12 mouse cellular contexts compared by ENCODE assay signal in genomic region chr2:125670846-125671245, GRCm38 (mm10). TPM values are rescaled to one million over a fixed set of nuclear protein-coding genes. Genes with fewer than 3 reads are reported as not detected.
DNase-seq lines count a peak whose midpoint lies in the region; ATAC-seq and TF ChIP-seq lines count a peak whose summit lies in the region.
"Had no signal": no experiment of that assay in that cellular context is flagged by ENCODE, and none has a peak within 500 bp of the region (broad histone marks: within the 10 kb centered on the region; RNA-seq: fewer than 3 reads in every experiment).

No protein-coding gene starts in this region.

- no peak overlapping the region for H3K4me3 ChIP-seq in forebrain, embryonic 11.5 days (ENCODE audit: low read depth, low read length)
- no peak overlapping the region for H3K4me3 ChIP-seq in forebrain, embryonic 15.5 days
- no peak overlapping the region for H3K4me3 ChIP-seq in liver, postnatal 0 days (ENCODE audit: low read depth, low read length)
- H3K4me3 ChIP-seq: heart, embryonic 13.5 days; lung, embryonic 15.5 days had no signal

- H3K36me3 ChIP-seq in forebrain, embryonic 11.5 days (ENCODE audit: control insufficient read depth, insufficient read depth, low read length) = no peaks in the 10 kb centered on the region
- no peaks in the 10 kb centered on the region for H3K36me3 ChIP-seq in forebrain, embryonic 15.5 days
- no peaks in the 10 kb centered on the region for H3K36me3 ChIP-seq in liver, postnatal 0 days (replicated peaks; ENCODE audit: insufficient read depth, low read length)
- H3K36me3 ChIP-seq: heart, embryonic 13.5 days; lung, embryonic 15.5 days had no signal

- 76% methylated on average over 1 of the region's 1 CpGs for WGBS in forebrain, embryonic 11.5 days
- 47% methylated on average over 1 of the region's 1 CpGs for WGBS in forebrain, embryonic 15.5 days
- 23% methylated on average over 1 of the region's 1 CpGs for WGBS in liver, postnatal 0 days (ENCODE audit: insufficient replicate concordance)

- no peak overlapping the region for H3K9ac ChIP-seq in forebrain, embryonic 11.5 days (ENCODE audit: low read length)
- H3K9ac ChIP-seq in forebrain, embryonic 15.5 days (replicated peaks) = no peak overlapping the region
- H3K9ac ChIP-seq in liver, postnatal 0 days (replicated peaks) = no peak overlapping the region
- H3K9ac ChIP-seq: heart, embryonic 13.5 days; lung, embryonic 15.5 days had no signal

- H3K27me3 ChIP-seq in forebrain, embryonic 11.5 days (ENCODE audit: control insufficient read depth, insufficient read depth, low read length) = no peaks in the 10 kb centered on the region
- H3K27me3 ChIP-seq in forebrain, embryonic 15.5 days = no peaks in the 10 kb centered on the region
- H3K27me3 ChIP-seq in liver, postnatal 0 days (ENCODE audit: insufficient read depth, low read length) = no peaks in the 10 kb centered on the region
- H3K27me3 ChIP-seq: heart, embryonic 13.5 days; lung, embryonic 15.5 days had no signal

- TF ChIP-seq EP300 in liver, postnatal 0 days (IDR thresholded peaks at IDR 0.05; ENCODE audit: low read depth) = no peak

- H3K9me3 ChIP-seq in forebrain, embryonic 11.5 days (ENCODE audit: control insufficient read depth, low read length) = no peaks in the 10 kb centered on the region
- no peaks in the 10 kb centered on the region for H3K9me3 ChIP-seq in forebrain, embryonic 15.5 days
- no peaks in the 10 kb centered on the region for H3K9me3 ChIP-seq in liver, postnatal 0 days (ENCODE audit: low read length)
- H3K9me3 ChIP-seq: heart, embryonic 13.5 days; lung, embryonic 15.5 days had no signal

- peak; percentile 62 for TF ChIP-seq CTCF in liver, postnatal 0 days (IDR thresholded peaks at IDR 0.05; ENCODE audit: low read depth)

- peaks cover 4% of the 10 kb centered on the region; the same call in 1 of the 2 replicates for H3K4me1 ChIP-seq in forebrain, embryonic 11.5 days (replicated peaks; ENCODE audit: control insufficient read depth, insufficient read depth, low read length)
- peaks cover 14% of the 10 kb centered on the region for H3K4me1 ChIP-seq in forebrain, embryonic 15.5 days
- H3K4me1 ChIP-seq in liver, postnatal 0 days (ENCODE audit: insufficient read depth) = peaks cover 29% of the 10 kb centered on the region

- DNase-seq in forebrain, embryonic 11.5 days (ENCODE audit: low spot score) = peak; percentile 41
- no peak for DNase-seq in liver, postnatal 0 days
- no peak for DNase-seq in liver
- DNase-seq in MEL-GATA-1-ER (ENCODE audit: extremely low read depth, low read depth) = peak; percentile 43
- no peak for DNase-seq in urinary bladder, adult 2 months (ENCODE audit: low spot score)
- DNase-seq in cerebellum, adult 9-10 months = no peak
- DNase-seq: adrenal gland, postnatal 36 days; kidney, adult 11 months had no signal

- ATAC-seq in forebrain, embryonic 11.5 days (replicated peaks; ENCODE audit: low FRiP score) = no peak
- ATAC-seq in forebrain, embryonic 15.5 days (replicated peaks) = no peak
- no peak for ATAC-seq in liver, postnatal 0 days
- 0 out of 2 replicates have a peak, but pooled peaks have one; percentile 24 for ATAC-seq in megakaryocyte progenitor cell, adult 5-6 weeks (replicated peaks; ENCODE audit: poor library complexity)

- no peak overlapping the region for H3K4me2 ChIP-seq in forebrain, embryonic 11.5 days (ENCODE audit: low read depth, low read length, severe bottlenecking)
- no peak overlapping the region for H3K4me2 ChIP-seq in forebrain, embryonic 15.5 days (replicated peaks)
- H3K4me2 ChIP-seq in liver, postnatal 0 days (ENCODE audit: low read depth, low read length) = no peak overlapping the region
- H3K4me2 ChIP-seq: heart, embryonic 13.5 days; lung, embryonic 15.5 days had no signal

- H3K27ac ChIP-seq in forebrain, embryonic 11.5 days (ENCODE audit: low read depth, low read length) = no peak overlapping the region
- no peak overlapping the region for H3K27ac ChIP-seq in forebrain, embryonic 15.5 days (replicated peaks)
- H3K27ac ChIP-seq in liver, postnatal 0 days (ENCODE audit: low read depth) = no peak overlapping the region
- H3K27ac ChIP-seq: heart, embryonic 13.5 days; lung, embryonic 15.5 days had no signal

RNA-seq across cellular contexts. Expression of gene Eid1, which starts 2.0 kb away (rescaled TPM):
- 252 TPM in 2 replicates for polyA plus RNA-seq in forebrain, embryonic 11.5 days (2014; fragmentation: Nextera tagmentation; extraction: Ambion mirVana)
- 314 and 348 TPM in 2 replicates for polyA plus RNA-seq in forebrain, embryonic 15.5 days (2015; fragmentation: Nextera tagmentation; extraction: Ambion mirVana)
- polyA plus RNA-seq in liver, postnatal 0 days (2015; fragmentation: Nextera tagmentation; extraction: Ambion mirVana) = 27.9 and 30.7 TPM in 2 replicates
- total RNA-seq in megakaryocyte progenitor cell, adult 5-6 weeks (2015) = 74.1 and 74.9 TPM in 2 replicates
- 115 and 118 TPM in 2 replicates for total RNA-seq in megakaryocyte progenitor cell, adult 5-6 weeks (2017)
- polyA plus RNA-seq in urinary bladder, adult 2 months (2012; rRNA removed) = 61.5 and 71.9 TPM in 2 replicates

RNA-seq across cellular contexts. Expression of gene Cep152, which starts 45.9 kb away (rescaled TPM):
- polyA plus RNA-seq in forebrain, embryonic 11.5 days (2014; fragmentation: Nextera tagmentation; extraction: Ambion mirVana) = 12.8 and 13.1 TPM in 2 replicates
- polyA plus RNA-seq in forebrain, embryonic 15.5 days (2015; fragmentation: Nextera tagmentation; extraction: Ambion mirVana) = 4.4 and 4.5 TPM in 2 replicates
- 1.8 and 2.4 TPM in 2 replicates for polyA plus RNA-seq in liver, postnatal 0 days (2015; fragmentation: Nextera tagmentation; extraction: Ambion mirVana)
- total RNA-seq in megakaryocyte progenitor cell, adult 5-6 weeks (2015) = 6.4 and 7.1 TPM in 2 replicates
- total RNA-seq in megakaryocyte progenitor cell, adult 5-6 weeks (2017) = 19.3 and 20.6 TPM in 2 replicates
- polyA plus RNA-seq in urinary bladder, adult 2 months (2012; rRNA removed) = 2.0 and 2.5 TPM in 2 replicates

RNA-seq across cellular contexts. Expression of gene Shc4, which starts 53.1 kb away (rescaled TPM):
- 1.3 TPM in 2 replicates for polyA plus RNA-seq in forebrain, embryonic 11.5 days (2014; fragmentation: Nextera tagmentation; extraction: Ambion mirVana)
- polyA plus RNA-seq in forebrain, embryonic 15.5 days (2015; fragmentation: Nextera tagmentation; extraction: Ambion mirVana) = 1.5 and 1.6 TPM in 2 replicates
- polyA plus RNA-seq in liver, postnatal 0 days (2015; fragmentation: Nextera tagmentation; extraction: Ambion mirVana) = 0.26 and 0.32 TPM in 2 replicates
- 0.52 and 0.64 TPM in 2 replicates for total RNA-seq in megakaryocyte progenitor cell, adult 5-6 weeks (2015)
- 0.12 and 0.74 TPM in 2 replicates for total RNA-seq in megakaryocyte progenitor cell, adult 5-6 weeks (2017)
- 0.32 and 0.53 TPM in 2 replicates for polyA plus RNA-seq in urinary bladder, adult 2 months (2012; rRNA removed)

Comparison
In these comparisons a context has a peak if more than half of its experiments do, and no peak if none do; other contexts are left out.
1. DNase-seq: peak in forebrain, embryonic 11.5 days (single experiment) and MEL-GATA-1-ER (single experiment); none in liver, postnatal 0 days (single experiment), liver (single experiment), urinary bladder, adult 2 months (single experiment) and cerebellum, adult 9-10 months (single experiment).